Mouse (Mus musculus) heart, adult 11 months (tissue): ENCODE measurements around the gene Fabp2.

ENCODE experiments used
- DNase-seq: peaks from one replicate; pipeline ENCODE4 v3.0.0; 2022

The Fabp2 gene

GRCm38 (mm10) chr3:122894772-122895171, at the start of gene Fabp2:
Fabp2 (plus strand) TSS chr3:122895072.
- no peak for DNase-seq

GRCm38 (mm10) chr3:122848410-122849034, 46.4 kb upstream of the Fabp2 start:
- DNase-seq: peak; percentile 28

- DNase-seq: peak; percentile 82
Observed at GRCm38 (mm10) chr3:122855149-122855548, 39.7 kb upstream of the Fabp2 start.

- peak; percentile 14 for DNase-seq
Observed at GRCm38 (mm10) chr3:122859829-122860228, 35.0 kb upstream of the Fabp2 start.

GRCm38 (mm10) chr3:122860573-122861498, 34.0 kb upstream of the Fabp2 start:
- DNase-seq: peak; percentile 68

- peak; percentile 71 for DNase-seq
Observed at GRCm38 (mm10) chr3:122865092-122865491, 29.8 kb upstream of the Fabp2 start.

- DNase-seq: no peak
Observed at GRCm38 (mm10) chr3:122868270-122868669, 26.6 kb upstream of the Fabp2 start.

GRCm38 (mm10) chr3:122871596-122871995, 23.3 kb upstream of the Fabp2 start:
- peak; percentile 57 for DNase-seq

- peak; percentile 64 for DNase-seq
Observed at GRCm38 (mm10) chr3:122876870-122877269, 18.0 kb upstream of the Fabp2 start.

GRCm38 (mm10) chr3:122877543-122877942, 17.3 kb upstream of the Fabp2 start:
- no peak for DNase-seq

- peak; percentile 79 for DNase-seq
Observed at GRCm38 (mm10) chr3:122878705-122879315, 16.1 kb upstream of the Fabp2 start.

- DNase-seq: peak; percentile 43
Observed at GRCm38 (mm10) chr3:122887505-122888301, 7.2 kb upstream of the Fabp2 start.

- peak; percentile 89 for DNase-seq
Observed at GRCm38 (mm10) chr3:122888371-122888819, 6.5 kb upstream of the Fabp2 start.

GRCm38 (mm10) chr3:122895189-122895731, 388 bp downstream of the Fabp2 start:
- no peak for DNase-seq

GRCm38 (mm10) chr3:122898254-122898653, 3.4 kb downstream of the Fabp2 start:
- DNase-seq: no peak

GRCm38 (mm10) chr3:122903746-122904433, 9.0 kb downstream of the Fabp2 start:
- DNase-seq: no peak

GRCm38 (mm10) chr3:122907841-122908240, 13.0 kb downstream of the Fabp2 start:
- DNase-seq: no peak

GRCm38 (mm10) chr3:122915493-122915892, 20.6 kb downstream of the Fabp2 start:
- no peak for DNase-seq

GRCm38 (mm10) chr3:122916191-122916680, 21.4 kb downstream of the Fabp2 start:
- DNase-seq: no peak

- DNase-seq: no peak
Observed at GRCm38 (mm10) chr3:122918672-122919071, 23.8 kb downstream of the Fabp2 start.

GRCm38 (mm10) chr3:122919260-122919659, 24.4 kb downstream of the Fabp2 start, which contains the start of gene Gm10959:
Gm10959 (minus strand) TSS chr3:122919360.
- no peak for DNase-seq
